Mouse (Mus musculus): ENCODE results near the gene Hist1h3f. TPM values are rescaled to one million over a fixed set of nuclear protein-coding genes. Genes with fewer than 3 reads are reported as not detected.
"Not testable (repeated sequence)": the region's sequence is repeated elsewhere in the genome, so short reads cannot be mapped to it uniquely, and the experiment has no call there.

Hist1h3f gene
- total RNA-seq, 1 experiment from 2014 or later = 21.8 TPM

GRCm38 (mm10) chr13:23574546-23575170 lies 30.8 kb downstream of the Hist1h3f start:
- not testable (repeated sequence) for ATAC-seq (replicated peaks; ENCODE audit: insufficient number of reproducible peaks, low FRiP score, low TSS enrichment, poor library complexity, severe bottlenecking)

DNA sequence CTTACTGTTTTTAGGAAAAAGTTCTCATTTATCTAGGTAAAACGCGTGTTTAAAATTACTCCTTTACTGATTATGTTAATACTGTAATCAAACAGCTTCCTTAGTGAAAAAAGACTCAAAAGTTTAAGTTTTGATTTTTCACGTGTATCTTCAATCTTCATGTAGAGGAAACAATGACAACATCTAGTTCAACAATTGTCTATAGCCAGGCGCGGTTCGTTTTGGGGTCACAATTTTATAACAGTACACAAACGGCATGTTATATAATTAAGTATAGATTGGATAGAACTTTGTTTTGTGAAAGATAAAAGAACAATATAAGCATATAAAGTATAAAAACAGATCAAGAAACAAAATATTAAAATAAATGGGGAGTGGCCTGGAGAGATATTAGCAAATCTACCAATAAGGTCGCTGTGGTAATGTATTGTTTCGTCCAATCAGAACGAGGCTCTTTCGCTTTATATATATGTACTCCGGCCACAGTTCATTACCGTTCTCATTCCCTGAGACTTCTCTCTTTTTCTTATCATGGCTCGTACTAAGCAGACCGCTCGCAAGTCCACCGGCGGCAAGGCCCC lies 31.5 kb downstream of the Hist1h3f start, which contains the start of gene Hist1h3d:
Gene Hist1h3d, plus strand, starts transcription at position 493 of the 581 bp plus-strand sequence.
- peak; percentile 78 for ATAC-seq (replicated peaks; ENCODE audit: insufficient number of reproducible peaks, low FRiP score, low TSS enrichment, poor library complexity, severe bottlenecking)

GRCm38 (mm10) chr13:23575864-23576313 lies 32.0 kb downstream of the Hist1h3f start:
- not testable (repeated sequence) for ATAC-seq (replicated peaks; ENCODE audit: insufficient number of reproducible peaks, low FRiP score, low TSS enrichment, poor library complexity, severe bottlenecking)

DNA sequence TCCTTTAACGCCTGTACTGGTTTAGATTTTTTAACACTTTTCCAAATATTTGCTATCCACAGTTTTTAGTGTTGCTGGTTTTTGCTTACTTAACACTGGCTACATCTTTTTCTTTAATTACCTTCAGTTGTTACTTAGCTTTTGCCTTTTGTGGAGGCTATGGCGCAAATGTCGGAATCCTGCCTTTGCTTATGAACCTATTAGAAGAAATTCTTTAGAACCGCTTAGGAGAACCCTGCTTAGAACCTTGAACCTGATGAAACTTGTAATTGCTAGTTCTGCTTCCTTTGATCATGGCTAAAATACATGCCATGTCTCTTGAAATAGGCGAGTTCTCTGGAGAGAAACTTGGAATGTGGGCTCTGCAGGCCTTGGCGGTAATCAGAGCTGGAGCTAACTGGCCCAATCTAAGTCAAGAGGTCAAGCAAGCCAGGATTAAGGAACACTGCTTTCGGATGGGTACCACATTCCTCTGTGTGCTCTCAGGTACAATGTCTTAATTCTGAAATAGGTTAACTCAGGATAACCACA lies 32.6 kb downstream of the Hist1h3f start:
- no peak for ATAC-seq (replicated peaks; ENCODE audit: insufficient number of reproducible peaks, low FRiP score, low TSS enrichment, poor library complexity, severe bottlenecking)

GRCm38 (mm10) chr13:23576906-23577639 lies 33.2 kb downstream of the Hist1h3f start:
- ATAC-seq (replicated peaks; ENCODE audit: insufficient number of reproducible peaks, low FRiP score, low TSS enrichment, poor library complexity, severe bottlenecking) = no peak

DNA sequence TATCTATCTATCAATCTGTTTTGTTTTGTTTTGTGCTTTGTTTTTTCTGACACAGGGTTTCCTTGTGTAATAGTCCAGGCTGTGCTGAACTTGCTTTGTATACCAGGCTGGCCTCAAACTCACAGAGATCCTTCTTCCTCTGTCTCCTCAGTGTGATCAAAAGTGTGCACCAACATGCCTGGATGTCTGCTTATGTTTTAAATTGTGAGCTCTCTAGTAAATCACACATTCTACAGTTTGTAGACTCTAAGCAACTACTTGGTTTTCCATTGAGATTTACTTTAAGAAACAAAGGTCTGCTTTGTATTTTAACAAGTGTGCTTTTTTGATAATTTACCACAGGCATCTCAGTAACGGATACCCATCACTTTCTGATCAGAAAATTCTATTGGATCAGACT lies 34.0 kb downstream of the Hist1h3f start:
- no peak for ATAC-seq (replicated peaks; ENCODE audit: insufficient number of reproducible peaks, low FRiP score, low TSS enrichment, poor library complexity, severe bottlenecking)

DNA sequence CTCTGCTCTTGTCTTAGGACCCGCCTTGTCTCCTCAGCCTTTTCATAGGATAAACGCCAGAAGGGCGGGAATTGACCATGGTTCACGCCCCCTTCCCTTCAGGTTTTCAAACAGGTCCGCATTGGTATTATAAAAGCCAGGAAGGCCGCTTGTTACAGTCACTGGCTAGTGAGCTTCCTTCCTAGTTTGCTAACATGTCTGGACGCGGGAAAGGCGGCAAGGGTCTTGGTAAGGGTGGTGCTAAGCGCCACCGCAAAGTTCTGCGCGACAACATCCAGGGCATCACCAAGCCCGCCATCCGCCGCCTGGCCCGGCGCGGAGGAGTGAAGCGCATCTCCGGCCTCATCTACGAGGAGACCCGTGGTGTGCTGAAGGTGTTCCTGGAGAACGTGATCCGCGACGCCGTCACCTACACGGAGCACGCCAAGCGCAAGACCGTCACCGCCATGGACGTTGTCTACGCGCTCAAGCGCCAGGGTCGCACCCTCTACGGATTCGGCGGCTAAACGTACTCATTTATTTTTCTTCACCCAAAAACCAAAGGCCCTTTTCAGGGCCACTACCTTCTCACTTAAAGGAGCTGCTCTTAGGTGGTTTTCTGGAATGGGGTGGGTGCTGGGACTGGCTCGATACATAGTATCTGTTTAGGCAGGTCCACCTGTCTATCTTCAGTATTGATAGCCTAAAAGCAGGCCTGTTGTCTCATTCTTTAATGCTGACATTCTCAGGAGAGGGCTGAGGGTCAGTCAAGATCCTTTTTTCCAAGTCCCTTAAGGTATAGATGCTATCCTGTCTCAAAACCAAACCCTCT lies 37.8 kb downstream of the Hist1h3f start, which contains the start of gene Hist1h4d:
Gene Hist1h4d, plus strand, starts transcription at position 191 of the 811 bp plus-strand sequence.
- ATAC-seq (replicated peaks; ENCODE audit: insufficient number of reproducible peaks, low FRiP score, low TSS enrichment, poor library complexity, severe bottlenecking) = peak; percentile 92

GRCm38 (mm10) chr13:23582219-23583056 lies 38.6 kb downstream of the Hist1h3f start:
- ATAC-seq (replicated peaks; ENCODE audit: insufficient number of reproducible peaks, low FRiP score, low TSS enrichment, poor library complexity, severe bottlenecking) = no peak

DNA sequence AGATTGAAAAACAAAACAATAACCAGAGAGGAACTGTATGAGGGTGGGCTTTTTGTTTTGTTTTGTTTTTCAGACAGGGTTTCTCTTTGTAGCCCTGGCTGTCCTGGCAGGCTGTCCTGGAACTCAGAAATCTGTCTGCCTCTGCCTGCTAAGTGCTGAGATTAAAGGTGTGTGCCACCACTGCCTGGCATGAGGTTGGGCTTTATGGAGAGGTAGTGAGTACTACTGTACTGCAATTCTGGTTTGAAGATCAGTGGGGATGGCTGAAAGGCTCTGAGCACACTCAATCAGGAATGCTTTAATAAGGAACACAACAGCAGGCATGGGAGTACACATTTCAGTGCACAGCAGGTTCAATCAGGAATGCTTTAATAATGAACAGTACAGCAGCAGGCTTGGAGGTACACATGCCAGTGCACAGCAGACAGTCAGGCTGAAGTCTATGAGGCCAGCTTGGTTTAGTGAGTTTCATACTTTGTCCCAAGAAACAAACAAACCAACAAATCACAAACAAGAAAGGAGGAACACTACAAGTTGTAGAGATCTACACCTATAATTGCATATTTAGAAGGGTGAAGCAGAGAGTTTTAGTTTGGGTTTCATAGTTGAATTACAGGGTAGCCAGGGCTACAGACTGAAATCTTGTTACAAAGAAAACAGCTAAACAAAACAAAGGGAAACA lies 39.7 kb downstream of the Hist1h3f start:
- ATAC-seq (replicated peaks; ENCODE audit: insufficient number of reproducible peaks, low FRiP score, low TSS enrichment, poor library complexity, severe bottlenecking) = no peak

DNA sequence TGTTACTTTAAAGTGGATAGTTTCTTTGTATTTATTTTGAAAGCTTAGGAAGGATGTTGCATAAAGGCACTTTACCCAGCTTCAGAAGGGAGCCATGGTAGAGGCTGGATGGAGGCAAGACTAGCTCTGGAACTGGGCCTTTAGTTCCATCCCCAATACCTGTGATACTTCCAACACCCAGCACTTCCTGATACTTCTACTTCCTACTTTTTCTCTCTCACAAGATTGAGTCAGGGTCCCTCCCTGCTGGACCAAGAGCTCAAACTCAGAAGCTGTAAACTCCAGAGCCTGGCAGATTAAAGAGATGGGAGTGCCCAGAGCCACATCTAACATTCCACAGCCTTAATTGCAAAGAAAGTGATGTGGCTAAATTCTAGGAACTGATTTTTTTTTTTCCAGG lies 40.5 kb downstream of the Hist1h3f start:
- no peak for ATAC-seq (replicated peaks; ENCODE audit: insufficient number of reproducible peaks, low FRiP score, low TSS enrichment, poor library complexity, severe bottlenecking)

- ATAC-seq (replicated peaks; ENCODE audit: insufficient number of reproducible peaks, low FRiP score, low TSS enrichment, poor library complexity, severe bottlenecking) = peak; percentile 64
Measured at GRCm38 (mm10) chr13:23585029-23585441, 41.2 kb downstream of the Hist1h3f start.

GRCm38 (mm10) chr13:23585442-23586098 lies 41.7 kb downstream of the Hist1h3f start:
- ATAC-seq (replicated peaks; ENCODE audit: insufficient number of reproducible peaks, low FRiP score, low TSS enrichment, poor library complexity, severe bottlenecking) = peak; percentile 78

GRCm38 (mm10) chr13:23586099-23586939 lies 42.5 kb downstream of the Hist1h3f start:
- ATAC-seq (replicated peaks; ENCODE audit: insufficient number of reproducible peaks, low FRiP score, low TSS enrichment, poor library complexity, severe bottlenecking) = no peak

- ATAC-seq (replicated peaks; ENCODE audit: insufficient number of reproducible peaks, low FRiP score, low TSS enrichment, poor library complexity, severe bottlenecking) = no peak
Measured at GRCm38 (mm10) chr13:23586940-23587225, 43.0 kb downstream of the Hist1h3f start.

- no peak for ATAC-seq (replicated peaks; ENCODE audit: insufficient number of reproducible peaks, low FRiP score, low TSS enrichment, poor library complexity, severe bottlenecking)
Measured at GRCm38 (mm10) chr13:23591206-23591605, 47.4 kb downstream of the Hist1h3f start.

- not testable (repeated sequence) for ATAC-seq (replicated peaks; ENCODE audit: insufficient number of reproducible peaks, low FRiP score, low TSS enrichment, poor library complexity, severe bottlenecking)
Measured at GRCm38 (mm10) chr13:23591886-23592285, 48.0 kb downstream of the Hist1h3f start.

Measured in monocyte, adult 5-6 weeks (primary cell).